Mouse (Mus musculus): ENCODE data around the gene Krtap1-3. TPM values are rescaled to one million over a fixed set of nuclear protein-coding genes. Genes with fewer than 3 reads are reported as not detected.
"Not testable (repeated sequence)": the region's sequence is repeated elsewhere in the genome, so short reads cannot be mapped to it uniquely, and the experiment has no call there.

Gene Krtap1-3
- total RNA-seq (2021) = not detected
- long read RNA-seq, experiment 1 = 0 reads
- long read RNA-seq, experiment 2 = 0 reads

GRCm38 (mm10) chr11:99590981-99591380 is at the start of gene Krtap1-3:
TSS of gene Krtap1-3 (minus strand) at chr11:99591339.
- TF ChIP-seq CTCF (IDR thresholded peaks at IDR 0.05) = no peak
- H3K4me3 ChIP-seq = no peak within 1 kb of the TSS
- no peak for DNase-seq
- intact Hi-C loops (cut with DNase I) = no loop called here
- H3K27ac ChIP-seq = no peak within 1 kb of the TSS

- no peak for TF ChIP-seq CTCF (IDR thresholded peaks at IDR 0.05)
- intact Hi-C loops (cut with DNase I) = no loop called here
- no peak overlapping the region for H3K4me3 ChIP-seq
- no peak overlapping the region for H3K27ac ChIP-seq
- no peak for DNase-seq
Observed at GRCm38 (mm10) chr11:99640926-99641325, 49.8 kb upstream of the Krtap1-3 start.

GRCm38 (mm10) chr11:99637086-99637485 is 45.9 kb upstream of the Krtap1-3 start:
- no peak overlapping the region for H3K4me3 ChIP-seq
- no peak for DNase-seq
- H3K27ac ChIP-seq = no peak overlapping the region
- no peak for TF ChIP-seq CTCF (IDR thresholded peaks at IDR 0.05)
- intact Hi-C loops (cut with DNase I) = no loop called here

GRCm38 (mm10) chr11:99634653-99635134 is 43.6 kb upstream of the Krtap1-3 start, which contains the start of gene Krtap4-2:
TSS of gene Krtap4-2 (minus strand) at chr11:99635084.
- no peak for DNase-seq
- no peak for TF ChIP-seq CTCF (IDR thresholded peaks at IDR 0.05)
- Histone ChIP-seq H3K27ac (no peak within 1 kb of the TSS), H3K4me3 (no peak within 1 kb of the TSS)
- intact Hi-C loops (cut with DNase I) = no loop called here

GRCm38 (mm10) chr11:99633293-99633692 is 42.2 kb upstream of the Krtap1-3 start:
- no peak overlapping the region for H3K4me3 ChIP-seq
- H3K27ac ChIP-seq = no peak overlapping the region
- DNase-seq = no peak
- no peak for TF ChIP-seq CTCF (IDR thresholded peaks at IDR 0.05)
- intact Hi-C loops (cut with DNase I) = no loop called here

GRCm38 (mm10) chr11:99630890-99631289 is 39.8 kb upstream of the Krtap1-3 start:
- H3K27ac ChIP-seq = no peak overlapping the region
- no peak for DNase-seq
- TF ChIP-seq CTCF (IDR thresholded peaks at IDR 0.05) = no peak
- no peak overlapping the region for H3K4me3 ChIP-seq
- intact Hi-C loops (cut with DNase I) = no loop called here

GRCm38 (mm10) chr11:99628138-99628537 is 37.0 kb upstream of the Krtap1-3 start, which contains the start of gene Krtap4-1:
TSS of gene Krtap4-1 (minus strand) at chr11:99628238.
- DNase-seq = no peak
- Histone ChIP-seq H3K4me3 (no peak within 1 kb of the TSS), H3K27ac (no peak within 1 kb of the TSS)
- intact Hi-C loops (cut with DNase I) = no loop called here
- no peak for TF ChIP-seq CTCF (IDR thresholded peaks at IDR 0.05)

GRCm38 (mm10) chr11:99620335-99620734 is 29.2 kb upstream of the Krtap1-3 start, which contains the start of gene Gm11562:
TSS of gene Gm11562 (minus strand) at chr11:99620435.
- Histone ChIP-seq H3K27ac (no peak within 1 kb of the TSS), H3K4me3 (no peak within 1 kb of the TSS)
- DNase-seq = no peak
- intact Hi-C loops (cut with DNase I) = no loop called here
- TF ChIP-seq CTCF (IDR thresholded peaks at IDR 0.05) = no peak

GRCm38 (mm10) chr11:99614796-99615363 is 23.7 kb upstream of the Krtap1-3 start, which contains the start of gene Krtap2-4:
TSS of gene Krtap2-4 (minus strand) at chr11:99614846.
- no peak for TF ChIP-seq CTCF (IDR thresholded peaks at IDR 0.05)
- Histone ChIP-seq H3K27ac (no peak within 1 kb of the TSS), H3K4me3 (no peak within 1 kb of the TSS)
- intact Hi-C loops (cut with DNase I) = no loop called here
- DNase-seq = no peak

- DNase-seq; intact Hi-C loops (cut with DNase I); H3K27ac ChIP-seq; H3K4me3 ChIP-seq: not testable (repeated sequence)
Observed at GRCm38 (mm10) chr11:99610089-99610488, 18.9 kb upstream of the Krtap1-3 start, which contains the start of gene Gm11937. TSS of gene Gm11937 (minus strand) at chr11:99610189.

- no peak for TF ChIP-seq CTCF (IDR thresholded peaks at IDR 0.05)
- DNase-seq = no peak
- intact Hi-C loops (cut with DNase I) = no loop called here
Observed at GRCm38 (mm10) chr11:99609126-99609525, 18.0 kb upstream of the Krtap1-3 start.

GRCm38 (mm10) chr11:99603208-99603607 is 12.1 kb upstream of the Krtap1-3 start, which contains the start of gene Gm11938:
TSS of gene Gm11938 (minus strand) at chr11:99603308.
- intact Hi-C loops (cut with DNase I); H3K27ac ChIP-seq; DNase-seq; H3K4me3 ChIP-seq: not testable (repeated sequence)

More at GRCm38 (mm10) chr11:99609126-99609525, 18.0 kb upstream of the Krtap1-3 start:
- Histone ChIP-seq H3K27ac (no peak overlapping the region), H3K4me3 (no peak overlapping the region)

- DNase-seq; H3K27ac ChIP-seq; intact Hi-C loops (cut with DNase I); H3K4me3 ChIP-seq: not testable (repeated sequence)
Observed at GRCm38 (mm10) chr11:99597742-99598141, 6.6 kb upstream of the Krtap1-3 start, which contains the start of gene Krtap9-3. TSS of gene Krtap9-3 (minus strand) at chr11:99598105.

GRCm38 (mm10) chr11:99585096-99585495 is 6.0 kb downstream of the Krtap1-3 start:
- no peak for TF ChIP-seq CTCF (IDR thresholded peaks at IDR 0.05)
- intact Hi-C loops (cut with DNase I) = no loop called here
- no peak overlapping the region for H3K27ac ChIP-seq

More at GRCm38 (mm10) chr11:99585096-99585495, 6.0 kb downstream of the Krtap1-3 start:
- H3K4me3 ChIP-seq = no peak overlapping the region
- no peak for DNase-seq
